Mouse (Mus musculus): ENCODE measurements around the gene Hoxa7.

The Hoxa7 gene

DNA sequence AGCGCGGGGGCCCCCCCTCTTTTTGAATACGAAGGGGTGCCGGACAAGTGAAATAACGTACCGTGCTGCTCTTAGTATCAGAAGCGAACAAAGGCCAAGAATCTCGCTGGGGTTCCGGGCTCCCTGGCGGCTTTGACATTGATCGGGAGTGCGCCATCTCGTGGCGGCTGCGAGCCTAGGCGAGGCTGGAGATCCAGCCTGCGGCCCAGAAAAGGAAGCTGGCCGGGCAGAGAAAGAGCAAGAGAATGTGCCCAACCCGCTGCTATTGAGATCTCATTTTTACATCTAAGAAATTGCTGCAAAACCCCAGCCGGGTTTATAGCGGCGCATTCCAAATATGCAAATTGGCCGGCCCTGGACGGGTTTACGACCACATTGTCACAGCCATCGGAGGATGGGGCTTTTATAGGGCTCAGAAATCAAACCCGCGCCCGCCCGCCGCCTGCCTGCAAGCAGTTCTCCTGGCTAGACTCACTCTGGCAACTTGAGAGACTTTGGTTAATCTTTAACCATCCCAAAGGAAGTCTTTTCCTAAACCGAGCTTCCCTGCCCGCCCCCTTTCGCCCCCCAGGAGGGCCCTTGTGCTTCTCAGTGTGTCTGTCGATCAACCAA, 18.8 kb upstream of the Hoxa7 start, which contains the start of gene Hoxa10:
Hoxa10 (minus strand) TSS at position 466 of the 612 bp plus-strand sequence.
- in situ Hi-C loops (cut with MboI, MseI): no loop called here

DNA sequence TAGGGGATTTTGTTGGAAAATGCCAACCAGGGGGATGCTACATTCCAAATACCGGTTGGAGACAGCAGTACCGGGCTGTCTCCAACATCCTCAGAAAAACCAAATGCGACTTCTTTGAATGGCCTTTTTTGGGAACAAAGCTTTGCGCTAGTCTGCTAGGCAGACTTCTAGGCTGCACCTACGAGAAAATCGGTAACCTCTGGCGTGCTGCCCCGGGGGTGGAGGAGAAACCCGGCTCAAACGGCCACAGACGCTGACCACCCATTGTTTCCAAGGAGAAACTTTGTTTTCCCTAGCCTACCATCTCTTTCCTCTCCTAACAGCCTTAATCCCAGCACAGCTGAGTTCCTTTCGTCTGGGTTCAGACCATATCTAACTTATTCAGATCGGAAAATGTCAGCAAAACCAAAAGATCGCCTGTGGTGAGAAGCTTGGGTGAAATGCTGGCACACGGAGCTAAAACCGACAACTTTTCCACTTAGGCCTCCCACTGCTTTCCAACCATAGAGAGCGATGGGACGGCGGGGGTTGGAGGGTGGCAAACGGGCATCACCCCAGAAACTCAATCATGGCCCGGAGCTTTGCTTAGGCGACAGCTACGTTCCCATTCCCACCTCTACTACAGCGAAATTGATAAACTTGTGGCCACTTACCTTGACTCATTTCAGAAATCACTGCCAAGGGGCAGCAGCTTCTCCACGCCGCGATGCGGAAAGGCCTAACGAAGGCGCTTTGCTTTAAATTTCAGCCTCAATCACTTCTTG, 18.2 kb upstream of the Hoxa7 start:
- in situ Hi-C loops (cut with MboI, MseI): loop anchor here (10.0 kb wide), 1 partner anchor 1065 kb away; no protein-coding TSS in a partner anchor

DNA sequence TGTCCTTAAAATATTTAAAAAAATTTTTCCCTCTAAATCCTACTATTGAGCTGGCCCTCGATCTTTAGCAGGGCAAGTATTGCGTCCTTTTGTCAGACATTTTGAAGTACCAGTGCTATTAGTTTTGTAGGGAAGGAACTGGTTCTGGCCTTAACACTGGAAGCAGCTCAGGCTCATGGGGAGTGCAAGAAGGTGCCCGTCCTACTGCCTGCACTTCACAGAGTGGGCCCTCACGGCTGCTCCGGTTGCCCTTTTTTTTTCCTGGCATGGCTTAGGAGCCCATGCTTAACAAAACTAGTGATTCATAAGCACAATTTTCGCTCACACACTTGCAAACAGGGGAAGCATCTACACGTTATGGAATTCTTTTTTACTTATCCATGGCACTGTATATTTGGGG, 17.3 kb upstream of the Hoxa7 start:
- in situ Hi-C loops (cut with MboI, MseI): loop anchor here (10.0 kb wide), 1 partner anchor 1064 kb away; no protein-coding TSS in a partner anchor

DNA sequence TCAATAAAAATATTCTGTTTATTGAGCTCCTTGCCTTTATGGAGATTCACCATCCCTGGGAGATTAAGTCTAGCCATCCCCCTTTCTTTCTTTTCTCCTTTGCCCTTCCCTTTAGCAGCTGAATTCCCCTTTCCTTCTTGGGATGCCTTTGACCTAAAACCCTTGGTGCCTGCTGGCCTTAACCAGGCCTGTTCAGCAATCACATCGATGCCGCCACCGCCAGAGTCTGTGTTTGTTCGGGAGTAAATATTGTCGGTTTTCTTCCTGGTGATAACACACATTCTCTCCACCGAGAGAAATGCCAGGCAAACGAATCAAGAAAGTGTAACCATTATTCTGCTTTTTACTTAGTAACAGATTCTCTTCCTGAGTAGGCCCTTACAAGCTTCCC, 16.5 kb upstream of the Hoxa7 start:
- in situ Hi-C loops (cut with MboI, MseI): loop anchor here (10.0 kb wide), 1 partner anchor 1063 kb away; no protein-coding TSS in a partner anchor

DNA sequence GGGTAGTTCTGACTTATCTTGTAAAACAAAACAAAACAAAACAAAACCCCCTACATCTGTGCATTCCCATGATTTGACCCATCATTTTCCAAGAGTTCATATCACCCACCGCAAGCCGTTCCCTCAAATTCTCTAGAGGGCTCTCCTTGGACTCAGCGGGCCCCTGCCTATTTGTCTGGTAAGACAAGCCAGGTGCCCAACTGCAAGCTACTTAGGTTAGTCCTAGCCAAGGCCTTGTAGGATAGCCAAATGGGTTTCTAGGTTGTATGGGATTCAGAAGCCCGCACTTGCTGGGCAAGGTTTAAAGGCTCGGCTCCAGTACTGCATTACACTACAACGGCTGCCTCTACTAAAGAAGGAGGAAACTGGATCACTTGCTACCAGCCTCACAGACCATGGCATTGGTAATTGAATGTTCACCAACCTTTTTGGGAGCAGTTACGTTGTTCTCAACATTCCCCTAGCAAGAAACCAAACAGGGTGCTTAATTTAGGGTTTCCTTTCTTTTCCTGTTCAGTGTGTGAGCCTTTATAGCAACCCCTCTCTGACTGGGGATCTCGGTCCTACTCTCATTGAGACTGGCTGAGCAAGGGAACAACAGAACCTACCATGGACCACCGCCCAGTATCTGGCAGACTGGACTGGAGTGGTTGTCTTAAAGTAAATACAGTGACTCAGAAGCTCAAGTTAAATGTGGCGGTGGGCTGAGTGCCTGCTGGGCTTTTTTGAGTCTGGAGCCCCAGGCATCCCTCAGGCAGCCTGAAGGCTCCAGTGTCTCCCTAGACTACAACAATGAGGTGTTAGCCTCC, 15.9 kb upstream of the Hoxa7 start:
- in situ Hi-C loops (cut with MboI, MseI): loop anchor here (10.0 kb wide), 1 partner anchor 1063 kb away; no protein-coding TSS in a partner anchor

DNA sequence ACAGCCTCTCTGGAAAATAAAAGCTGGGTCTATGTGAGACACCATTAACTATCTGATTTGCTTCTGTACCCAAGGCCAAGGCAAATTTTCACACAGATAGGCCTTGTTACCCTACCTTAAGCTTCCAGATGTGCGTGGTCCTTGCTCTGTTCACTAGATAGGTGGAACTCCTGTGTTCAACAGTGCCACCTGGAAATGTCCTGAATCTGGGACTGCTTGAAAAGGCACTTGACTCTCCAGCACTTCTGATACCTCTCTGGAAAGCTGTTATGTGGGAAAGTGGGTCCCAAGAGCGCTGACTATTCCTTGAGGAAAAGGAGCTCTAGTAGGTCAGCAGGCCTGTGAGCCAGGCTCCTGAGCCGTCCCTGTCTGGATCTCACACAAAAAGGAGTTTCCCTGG, 15.2 kb upstream of the Hoxa7 start:
- in situ Hi-C loops (cut with MboI, MseI): loop anchor here (10.0 kb wide), 1 partner anchor 1062 kb away; no protein-coding TSS in a partner anchor

DNA sequence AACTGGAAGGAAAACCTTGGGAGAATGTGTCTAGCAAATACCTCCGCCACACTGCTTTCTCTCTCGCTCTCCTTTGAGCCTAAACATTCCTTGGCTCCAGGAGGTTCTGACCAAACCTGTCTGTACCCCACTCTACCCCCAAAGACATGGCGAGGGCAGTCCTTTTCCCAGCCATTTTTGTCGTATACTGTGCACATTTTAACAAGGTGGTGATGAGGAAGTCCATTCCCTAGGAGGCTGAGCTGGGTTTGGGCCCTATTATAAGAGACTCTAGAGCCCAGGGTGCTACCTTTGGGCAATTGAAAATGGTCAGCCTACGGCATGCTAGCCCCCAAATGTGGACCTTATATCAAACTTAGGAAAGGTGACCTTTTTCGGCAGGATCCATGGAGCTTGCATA, 14.2 kb upstream of the Hoxa7 start:
- in situ Hi-C loops (cut with MboI, MseI): loop anchor here (10.0 kb wide), 1 partner anchor 1061 kb away; no protein-coding TSS in a partner anchor

DNA sequence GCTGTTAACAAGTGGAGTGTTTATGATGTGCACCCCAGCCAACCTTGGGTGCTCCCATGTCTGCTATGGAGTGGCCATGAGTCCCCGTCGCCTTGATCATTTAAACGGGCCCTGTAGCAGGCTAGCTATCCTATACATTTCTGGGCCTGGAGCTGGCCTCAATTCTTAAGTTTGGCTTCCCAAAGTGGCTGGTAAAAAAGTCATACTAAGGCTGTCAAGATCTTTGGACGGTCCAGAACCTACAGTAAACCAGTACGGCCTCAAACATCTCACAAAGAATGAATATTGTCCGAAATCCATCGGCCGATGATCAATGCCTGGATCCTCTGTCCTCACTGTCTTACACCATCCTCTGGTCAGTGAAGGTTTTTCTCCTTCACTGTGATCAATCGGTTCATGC, 13.6 kb upstream of the Hoxa7 start:
- in situ Hi-C loops (cut with MboI, MseI): loop anchor here (10.0 kb wide), 1 partner anchor 1060 kb away; no protein-coding TSS in a partner anchor

DNA sequence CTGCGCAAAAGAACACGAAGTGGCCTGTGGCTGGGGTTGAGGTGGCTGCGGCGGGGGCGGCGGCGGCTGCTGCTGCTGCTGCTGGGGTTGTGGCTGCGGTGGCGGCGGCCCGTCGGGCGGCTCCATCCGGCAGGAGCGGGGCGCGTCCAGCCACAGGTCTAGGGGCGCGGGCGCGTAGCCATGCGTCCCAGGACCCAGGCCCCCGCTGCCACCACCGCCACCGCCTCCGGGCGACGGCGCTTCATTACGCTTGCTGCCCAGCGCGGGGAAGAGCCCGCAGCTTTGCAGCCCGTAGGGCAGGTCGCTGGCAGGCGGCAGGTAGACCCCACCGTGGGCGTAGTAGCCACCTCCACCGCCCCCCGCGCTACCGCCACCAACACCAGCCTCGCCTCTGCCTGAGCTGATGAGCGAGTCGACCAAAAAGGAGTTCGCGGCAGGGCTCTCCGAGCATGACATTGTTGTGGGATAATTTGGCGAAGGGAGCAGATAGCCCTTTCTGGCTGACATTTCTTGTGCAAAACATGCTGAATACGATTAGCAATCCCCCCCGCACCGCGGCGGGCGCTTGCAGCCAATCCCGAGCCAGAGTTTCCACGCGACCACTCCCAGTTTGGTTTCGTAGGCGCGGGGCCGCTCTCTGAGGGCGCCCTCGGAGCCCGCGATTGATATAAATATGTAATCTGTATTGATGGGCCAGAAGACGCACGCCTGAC, 12.9 kb upstream of the Hoxa7 start:
- in situ Hi-C loops (cut with MboI, MseI): loop anchor here (10.0 kb wide), 1 partner anchor 1060 kb away; no protein-coding TSS in a partner anchor

DNA sequence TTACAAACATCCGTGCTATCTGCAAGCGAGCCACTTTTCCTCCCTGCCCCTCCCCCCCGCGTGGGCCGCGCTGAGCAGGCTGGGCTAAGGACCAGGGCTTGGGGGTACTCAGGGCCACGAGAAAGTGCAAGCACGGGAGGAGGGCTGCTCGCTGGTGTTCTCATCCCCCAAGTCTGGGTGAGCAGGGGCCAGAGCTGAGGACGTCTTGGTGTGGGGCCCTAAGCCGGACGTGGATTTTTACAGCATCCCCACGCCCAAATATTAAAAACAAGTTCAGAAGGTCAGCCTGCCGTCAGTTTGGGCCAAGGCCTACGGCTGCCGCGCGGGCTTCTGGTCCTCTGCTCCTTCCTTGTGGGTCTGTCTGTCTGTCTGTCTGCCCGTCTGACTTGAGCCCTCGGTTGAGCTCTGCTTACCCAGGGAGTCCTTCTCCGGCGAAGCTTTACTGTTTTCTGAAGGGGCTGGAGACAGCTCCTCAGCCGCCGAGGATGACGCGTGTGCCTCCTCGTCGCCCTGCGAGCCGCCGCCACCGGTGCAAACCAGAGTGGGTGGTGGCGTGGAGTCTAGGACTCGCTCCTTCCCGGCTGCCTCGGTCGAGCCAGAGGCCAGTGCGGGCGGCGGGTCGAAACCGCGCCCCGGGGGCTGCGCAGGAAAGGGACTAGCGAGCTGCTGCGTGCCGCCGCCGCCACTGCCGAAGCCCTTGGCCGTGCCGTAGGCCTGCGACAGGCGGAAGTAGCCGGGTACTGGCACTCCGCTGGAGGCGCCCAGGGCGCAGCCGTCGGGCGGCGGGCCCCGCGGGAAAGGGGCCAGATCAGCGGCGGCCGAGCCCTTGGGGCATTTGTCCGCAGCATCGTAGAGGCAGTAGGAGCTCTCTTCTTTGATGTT, 12.1 kb upstream of the Hoxa7 start:
- in situ Hi-C loops (cut with MboI, MseI): loop anchor here (10.0 kb wide), 1 partner anchor 1059 kb away; no protein-coding TSS in a partner anchor

DNA sequence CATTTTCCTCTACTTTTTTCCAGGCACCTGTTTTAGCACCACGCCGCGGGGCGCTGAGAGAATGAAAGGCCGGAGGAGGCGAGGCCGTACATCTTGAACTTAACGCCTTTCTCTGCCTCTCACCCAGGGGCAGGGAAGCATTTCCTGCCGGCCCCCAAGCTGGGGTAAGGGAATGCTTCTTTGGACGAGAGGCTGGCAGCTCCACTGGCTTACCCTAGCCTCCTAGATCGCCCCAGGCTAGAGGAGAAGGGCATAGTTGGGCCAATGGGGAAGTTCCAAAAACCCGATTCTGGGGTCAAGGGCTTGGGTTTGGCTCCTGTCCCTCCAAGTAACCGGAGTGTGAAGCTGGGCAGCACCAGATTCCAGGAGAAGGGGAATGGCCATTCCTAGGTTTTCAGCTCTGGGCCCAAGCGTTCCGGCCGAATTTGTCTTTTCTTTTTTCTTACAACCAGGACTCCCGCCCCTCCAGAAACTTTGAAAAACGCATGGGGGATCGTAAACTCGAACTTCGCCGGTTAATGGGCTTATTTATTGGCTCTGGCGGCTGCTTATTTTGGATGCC, 11.4 kb upstream of the Hoxa7 start:
- in situ Hi-C loops (cut with MboI, MseI): loop anchor here (10.0 kb wide), 1 partner anchor 1058 kb away; no protein-coding TSS in a partner anchor

DNA sequence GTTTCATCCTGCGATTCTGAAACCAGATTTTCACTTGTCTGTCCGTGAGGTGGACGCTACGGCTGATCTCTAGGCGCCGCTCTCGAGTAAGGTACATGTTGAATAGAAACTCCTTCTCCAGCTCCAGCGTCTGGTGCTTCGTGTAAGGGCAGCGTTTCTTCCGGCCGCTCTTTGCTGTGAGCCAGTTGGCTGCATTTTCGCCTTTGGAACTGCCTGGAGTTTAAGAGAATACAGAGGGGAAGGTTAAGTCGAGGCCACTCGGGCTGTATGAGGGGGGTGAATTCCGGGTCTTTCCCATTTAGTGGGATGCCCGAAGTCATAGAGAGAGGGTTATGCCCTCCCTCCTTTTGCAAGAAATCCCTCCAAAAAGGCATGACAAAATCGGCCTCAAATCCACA, 10.9 kb upstream of the Hoxa7 start:
- in situ Hi-C loops (cut with MboI, MseI): loop anchor here (10.0 kb wide), 1 partner anchor 1058 kb away; no protein-coding TSS in a partner anchor

DNA sequence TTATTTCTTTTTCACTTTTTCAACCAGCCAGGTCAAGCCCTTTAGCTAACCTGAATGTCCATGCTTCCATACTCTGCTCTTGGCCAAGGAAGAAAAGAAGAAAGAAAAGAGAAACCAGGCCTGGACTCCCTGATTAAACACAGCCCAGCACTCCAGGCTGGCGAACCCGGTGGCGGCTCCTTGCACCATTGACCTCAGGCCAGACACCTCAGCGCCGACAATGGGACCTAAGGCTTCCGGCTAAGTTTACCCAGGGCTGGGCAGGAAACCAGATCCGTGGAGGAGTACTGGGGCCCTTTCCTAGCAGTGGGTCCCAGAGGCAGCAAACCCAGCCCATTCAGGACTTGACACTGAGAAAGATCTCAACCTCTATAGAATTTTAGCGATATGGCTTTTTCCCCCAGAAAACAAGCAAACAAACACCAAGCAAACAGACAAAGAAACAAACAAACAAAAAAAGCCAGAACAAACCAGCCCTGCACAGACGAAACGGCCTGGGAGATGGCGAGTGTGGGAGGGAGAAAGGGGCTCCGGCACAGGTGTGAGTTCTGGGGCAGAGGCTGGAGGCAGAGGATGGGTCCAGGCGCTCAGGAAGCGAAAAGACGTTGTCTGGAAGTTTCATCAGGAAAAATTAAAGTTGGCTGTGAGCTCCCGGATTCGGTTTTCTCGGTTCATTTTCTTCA, 10.4 kb upstream of the Hoxa7 start:
- in situ Hi-C loops (cut with MboI, MseI): loop anchor here (10.0 kb wide), 1 partner anchor 1057 kb away; no protein-coding TSS in a partner anchor

DNA sequence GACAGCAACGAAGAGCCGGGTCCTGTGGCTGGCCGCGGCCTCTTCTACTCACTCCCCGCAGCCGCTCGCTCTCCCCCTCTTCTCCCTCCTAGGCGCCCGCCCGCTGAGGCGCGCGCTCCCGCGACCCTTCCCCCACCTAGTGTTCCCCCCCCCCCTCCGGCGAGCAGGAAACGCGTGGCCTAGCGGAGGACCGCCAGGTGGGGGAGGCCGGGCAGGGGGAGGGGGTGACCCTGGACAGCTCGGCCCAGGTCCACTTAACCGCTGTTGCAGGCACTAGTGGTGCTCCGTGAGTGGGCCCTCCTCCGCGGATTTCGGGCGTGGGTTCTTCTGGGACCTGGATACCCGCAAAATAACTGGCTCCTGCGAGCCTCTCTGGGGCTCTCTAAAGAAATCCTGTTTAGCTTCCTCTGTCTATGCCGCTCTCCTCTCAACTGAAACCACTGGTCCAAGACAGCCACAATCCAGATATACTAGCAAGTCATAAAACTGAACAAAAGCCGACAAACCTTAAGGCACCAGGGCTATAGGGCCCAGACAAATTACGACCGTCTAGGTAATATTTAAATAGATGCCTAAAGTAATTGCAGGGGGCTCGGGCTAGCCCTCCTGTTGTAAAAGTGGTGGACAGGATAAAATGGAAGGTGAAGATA, 9.0 kb upstream of the Hoxa7 start, which contains the start of gene Hoxa9:
Hoxa9 (minus strand) TSS at position 574 of the 650 bp plus-strand sequence.
- in situ Hi-C loops (cut with MboI, MseI): loop anchor here (10.0 kb wide), 1 partner anchor 1056 kb away; no protein-coding TSS in a partner anchor

DNA sequence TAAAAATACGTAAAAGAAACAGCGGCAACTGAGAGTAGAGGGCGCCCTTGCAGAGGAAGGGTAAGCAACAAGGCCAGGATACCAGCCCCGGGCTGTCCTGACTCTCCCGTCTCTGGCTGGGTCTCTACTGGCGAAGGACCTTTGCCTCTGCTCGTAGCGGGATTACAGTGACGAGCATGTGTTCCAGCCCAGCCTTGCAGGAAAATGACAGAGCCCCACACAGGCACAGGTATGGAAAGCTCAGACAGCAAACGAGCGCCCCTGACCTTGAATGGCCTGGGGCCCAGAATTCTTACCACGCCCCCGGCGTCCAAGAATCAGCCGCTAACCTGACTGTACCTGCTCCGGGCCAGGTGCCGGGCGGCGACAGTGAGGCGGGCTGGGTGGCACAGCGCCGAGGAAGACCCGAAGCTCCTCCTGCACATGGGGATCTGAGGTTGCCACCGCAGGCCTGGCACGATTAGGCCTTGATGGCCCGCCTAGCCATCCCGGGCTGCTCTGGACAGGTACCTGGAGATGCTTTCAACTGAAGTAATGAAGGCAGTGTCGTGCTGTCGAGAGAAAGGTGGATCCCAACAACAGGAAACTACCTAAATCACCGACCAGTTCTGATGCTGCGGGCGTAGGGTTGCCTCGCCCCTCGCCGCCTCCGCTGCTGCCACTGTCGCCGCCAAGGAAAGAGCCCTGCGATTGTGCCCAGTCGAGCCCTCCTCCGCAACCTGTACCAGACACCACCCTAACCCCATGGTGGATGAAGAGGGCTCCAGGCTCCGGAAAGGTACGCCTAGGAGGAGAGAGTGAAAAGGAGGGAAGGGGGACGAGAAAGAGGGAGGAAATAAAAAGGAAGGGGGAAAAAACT, 8.1 kb upstream of the Hoxa7 start:
- in situ Hi-C loops (cut with MboI, MseI): loop anchor here (10.0 kb wide), 2 partner anchors 365 to 1055 kb away; no protein-coding TSS in a partner anchor

DNA sequence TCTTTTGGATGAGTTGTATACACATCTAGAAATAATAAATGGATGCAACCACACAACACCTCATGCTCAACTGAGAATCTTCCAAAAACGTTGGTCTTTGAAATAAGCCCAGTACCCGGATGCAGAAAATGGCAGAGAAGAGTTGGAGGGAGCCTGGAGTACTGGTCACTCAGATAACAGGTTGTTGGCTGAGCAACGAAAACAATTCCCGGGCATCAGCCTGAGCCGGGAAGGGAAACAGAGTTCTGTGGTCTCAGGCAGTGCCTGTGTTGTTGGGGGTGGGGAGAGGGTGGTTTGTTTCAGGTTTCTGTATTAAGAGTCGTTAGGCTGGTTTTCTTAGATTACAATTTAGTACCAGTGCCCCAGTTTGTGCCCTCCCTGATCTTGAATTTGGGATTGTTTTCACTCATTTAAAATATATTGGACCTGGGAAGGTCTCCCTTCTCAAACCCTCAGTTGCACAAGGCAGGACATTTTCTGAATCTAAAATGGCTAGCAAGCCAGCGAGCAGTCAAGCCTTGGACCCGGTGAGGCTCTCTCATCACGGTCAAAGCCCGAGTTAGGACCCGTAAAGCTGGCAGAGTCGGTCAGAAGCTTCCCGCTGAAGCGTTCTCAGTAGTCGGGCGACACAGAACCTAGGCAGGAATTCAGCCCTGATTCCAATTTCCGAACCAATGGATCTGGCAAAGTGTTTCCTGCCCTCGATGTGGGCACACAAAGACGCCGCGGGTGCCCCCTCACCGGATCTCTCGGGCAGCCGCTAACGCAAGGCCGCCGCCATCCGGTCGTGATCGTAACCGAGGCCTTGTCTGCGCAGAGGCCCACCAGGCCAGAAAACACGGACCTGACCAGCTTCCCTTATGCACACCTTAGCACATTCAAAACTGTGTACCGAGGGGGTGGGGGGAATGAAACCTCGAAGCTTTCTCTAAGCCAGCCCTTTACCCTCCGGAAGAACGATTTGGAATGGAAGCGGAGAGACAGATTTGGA, 7.1 kb upstream of the Hoxa7 start:
- in situ Hi-C loops (cut with MboI, MseI): loop anchor here (10.0 kb wide), 1 partner anchor 364 kb away; no protein-coding TSS in a partner anchor
